Mouse (Mus musculus) bone marrow macrophage, adult 2 months (primary cell): ENCODE measurements at regions not wholly inside any gene's neighbourhood (a gene's known extent, or its start where the extent isn't known, plus 50 kb on each side); places are given as distances from the start of the nearest gene placed in this dataset.

Experiments
- H3K27ac ChIP-seq: 2 replicates; pipeline ENCODE4 v1.5.1; 2012; ENCODE audit warnings: low read depth, low read length; ENCODE audit not compliant: insufficient read depth
- H3K4me1 ChIP-seq: 2 replicates; pipeline ENCODE4 v1.6.1; 2012; ENCODE audit warnings: low read length; ENCODE audit not compliant: control insufficient read depth, insufficient read depth
- H3K4me3 ChIP-seq: 2 replicates; pipeline ENCODE4 v1.5.1; 2012; ENCODE audit warnings: mild to moderate bottlenecking, low read length, moderate library complexity; ENCODE audit not compliant: insufficient read depth
- CTCF ChIP-seq: IDR thresholded peaks from 2 replicates; pipeline ENCODE4 v1.5.1; 2012; ENCODE audit warnings: low read depth, mild to moderate bottlenecking, low read length, moderate library complexity
- POLR2A ChIP-seq: IDR thresholded peaks from 2 replicates; pipeline ENCODE4 v1.6.1; 2012; ENCODE audit warnings: mild to moderate bottlenecking, low read depth, low read length, borderline replicate concordance

DNA sequence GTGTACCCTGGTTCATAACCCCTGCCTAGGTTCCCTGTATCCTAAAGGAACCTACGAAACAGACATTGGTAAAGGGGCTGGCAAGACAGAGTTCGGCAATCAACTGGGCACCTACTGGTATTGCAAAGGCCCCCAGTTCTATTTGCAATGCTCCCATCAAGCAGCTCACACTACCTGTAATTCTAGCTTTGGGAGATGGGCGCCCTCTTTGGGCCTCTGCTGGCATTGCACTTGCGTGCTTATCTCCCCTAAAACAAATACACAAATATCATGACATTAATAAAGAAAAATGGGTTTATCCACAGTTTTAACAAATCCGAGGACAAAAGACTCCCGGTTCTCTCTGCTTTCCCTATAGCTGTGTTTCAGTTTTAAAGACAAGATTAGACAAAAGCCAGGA is 61.5 kb upstream of the Gm11733 start:
- peak; percentile 58; the same call in 1 of the 2 replicates for TF ChIP-seq CTCF
- TF ChIP-seq POLR2A: no peak
- Histone ChIP-seq H3K4me1 (no peaks in the 10 kb centered on the region), H3K27ac (no peak overlapping the region), H3K4me3 (no peak overlapping the region)

DNA sequence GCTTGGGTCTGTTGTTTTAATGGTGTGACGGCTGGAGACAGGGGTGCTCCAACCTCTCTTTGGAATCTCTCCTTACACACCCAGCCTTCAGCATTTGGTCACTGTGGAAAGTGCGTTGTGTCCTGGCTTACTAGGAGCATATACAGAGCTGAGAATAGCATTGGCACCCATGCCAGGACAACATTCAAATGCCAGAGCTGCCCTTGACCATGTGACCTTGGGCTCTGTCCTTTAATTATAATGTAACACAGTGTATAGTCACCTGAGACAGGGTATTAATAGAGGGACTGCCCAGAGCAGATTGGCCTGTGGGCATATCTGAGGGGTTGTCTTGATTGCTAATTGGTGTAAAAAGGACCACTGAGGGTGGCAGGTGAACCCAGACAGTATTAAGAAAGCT is 60.7 kb upstream of the Gm11733 start:
- Histone ChIP-seq H3K4me1 (no peaks in the 10 kb centered on the region), H3K27ac (no peak overlapping the region), H3K4me3 (no peak overlapping the region)
- TF ChIP-seq POLR2A: no peak
- no peak for TF ChIP-seq CTCF

DNA sequence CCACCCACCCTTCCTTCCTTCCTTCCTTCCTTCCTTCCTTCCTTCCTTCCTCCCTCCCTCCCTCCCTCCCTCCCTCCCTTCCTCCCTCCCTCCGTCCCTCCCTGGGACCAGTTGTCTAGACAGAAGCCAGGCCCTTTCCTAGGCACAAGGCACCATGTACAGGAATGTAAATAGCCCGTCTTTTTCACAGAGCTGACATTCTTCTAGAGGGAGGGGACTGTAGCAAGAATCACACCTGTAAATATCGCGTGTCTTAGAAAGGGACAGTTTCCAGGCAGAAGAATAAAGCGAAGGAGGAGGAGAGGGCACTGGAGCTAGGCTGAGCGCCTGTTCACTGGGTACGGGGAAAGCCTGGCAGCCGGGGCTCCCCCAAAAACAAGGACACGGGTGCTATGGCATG is 58.7 kb upstream of the Gm11733 start:
- H3K4me1 ChIP-seq: no peaks in the 10 kb centered on the region
- TF ChIP-seq POLR2A (no peak), CTCF (no peak)
- H3K4me3 ChIP-seq: no peak overlapping the region
- no peak overlapping the region for H3K27ac ChIP-seq

DNA sequence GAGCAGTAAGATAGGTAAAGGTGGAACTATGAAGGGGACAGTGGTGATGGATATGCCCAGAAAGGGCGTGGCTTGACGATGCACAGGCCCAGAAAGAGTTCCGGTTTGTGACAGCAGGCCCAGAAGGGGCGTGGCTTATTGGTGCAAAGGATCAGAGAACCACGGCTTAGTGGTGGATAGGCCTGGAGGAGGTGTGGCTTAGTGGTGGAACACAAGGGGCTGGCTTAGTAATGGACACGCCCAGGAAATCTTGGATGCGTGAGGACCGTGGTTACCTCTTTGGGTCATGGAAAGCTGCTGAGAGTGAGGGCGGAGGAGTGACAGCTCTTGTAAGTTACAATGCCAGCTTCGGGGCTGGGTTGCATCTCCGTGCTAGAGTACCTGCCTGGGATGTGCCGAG is 58.2 kb upstream of the Gm11733 start:
- no peaks in the 10 kb centered on the region for H3K4me1 ChIP-seq

DNA sequence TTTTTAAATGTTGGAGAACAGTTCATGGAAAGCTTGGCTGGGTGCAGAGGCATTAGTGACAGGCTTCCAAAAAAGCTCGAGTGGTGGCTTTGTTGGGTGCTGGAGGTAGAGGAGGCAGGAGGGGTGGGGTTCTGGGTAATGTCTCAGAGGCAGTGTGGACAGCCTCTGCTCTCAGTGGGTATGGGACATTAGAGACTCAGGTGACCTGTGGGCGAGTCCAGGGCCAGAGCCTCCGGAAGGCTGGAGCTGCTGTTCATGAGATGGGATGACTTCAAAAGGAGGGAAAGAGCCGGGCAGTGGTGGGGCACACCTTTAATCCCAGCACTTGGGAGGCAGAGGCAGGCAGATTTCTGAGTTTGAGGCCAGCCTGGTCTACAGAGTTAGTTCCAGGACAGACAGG is 57.5 kb upstream of the Gm11733 start:
- Histone ChIP-seq H3K4me1 (no peaks in the 10 kb centered on the region), H3K4me3 (no peak overlapping the region), H3K27ac (no peak overlapping the region)
- TF ChIP-seq CTCF (no peak), POLR2A (no peak)

More for the DNA sequence above, 58.2 kb upstream of the Gm11733 start:
- Histone ChIP-seq H3K27ac (no peak overlapping the region), H3K4me3 (no peak overlapping the region)
- TF ChIP-seq CTCF: no peak
- no peak for TF ChIP-seq POLR2A

DNA sequence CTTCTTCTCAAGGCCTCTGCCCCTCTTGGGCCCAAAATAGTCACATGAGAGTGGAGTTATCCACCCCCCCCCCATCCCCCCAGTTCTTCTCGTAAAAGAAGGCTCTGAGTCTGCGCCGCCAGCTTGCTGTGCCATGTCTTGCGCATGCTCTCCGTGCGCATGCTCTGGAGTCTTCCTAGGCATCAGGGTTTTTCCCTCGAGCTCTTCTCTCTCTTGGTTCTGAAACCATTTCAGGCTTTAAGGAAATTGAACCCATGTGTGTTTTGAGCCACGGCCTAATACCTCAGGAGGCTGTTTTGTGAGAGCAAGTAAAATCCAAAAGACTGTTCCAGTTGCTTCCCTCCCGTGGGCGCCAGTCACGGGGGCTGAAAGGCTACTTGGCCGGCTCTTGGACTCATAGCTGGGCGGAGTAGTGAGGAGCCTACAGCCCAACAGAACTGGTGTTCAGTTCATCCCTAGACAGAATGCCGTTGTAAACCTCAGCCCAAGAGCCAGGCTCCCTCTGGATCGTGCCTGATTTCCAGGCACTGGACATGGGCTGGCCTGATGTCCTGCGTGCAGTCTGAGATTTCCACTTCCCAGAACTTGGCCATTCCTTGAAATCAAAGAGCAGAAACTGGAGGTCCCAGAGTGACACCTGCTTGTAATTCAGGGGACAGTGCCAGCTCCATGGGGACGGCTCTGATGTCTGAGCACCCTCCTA is 56.2 kb upstream of the Gm11733 start:
- TF ChIP-seq CTCF: no peak
- TF ChIP-seq POLR2A: no peak
- no peaks in the 10 kb centered on the region for H3K4me1 ChIP-seq
- H3K27ac ChIP-seq: no peak overlapping the region
- no peak overlapping the region for H3K4me3 ChIP-seq

DNA sequence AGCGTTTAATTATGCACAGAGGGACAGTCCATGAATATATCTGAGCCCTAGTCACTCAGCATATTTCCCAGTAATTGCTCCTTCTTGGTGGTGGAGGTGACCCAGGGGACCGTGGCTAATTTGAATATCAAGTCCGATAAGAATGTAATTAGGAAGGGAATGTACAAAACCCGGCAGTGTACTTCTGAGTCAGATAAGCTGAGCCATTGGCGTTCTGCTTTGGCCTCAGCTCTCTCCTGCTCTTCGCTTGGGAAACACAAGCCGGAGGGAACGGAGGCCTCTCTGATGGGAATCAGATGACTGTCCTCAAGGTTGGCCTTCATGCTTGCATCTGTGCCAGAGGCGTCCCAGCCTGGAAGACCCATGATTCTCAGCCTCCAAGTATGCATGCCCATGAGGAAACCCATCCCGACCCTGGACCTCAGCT is 54.8 kb upstream of the Gm11733 start:
- TF ChIP-seq CTCF (no peak), POLR2A (no peak)
- Histone ChIP-seq H3K27ac (no peak overlapping the region), H3K4me1 (no peaks in the 10 kb centered on the region), H3K4me3 (no peak overlapping the region)

DNA sequence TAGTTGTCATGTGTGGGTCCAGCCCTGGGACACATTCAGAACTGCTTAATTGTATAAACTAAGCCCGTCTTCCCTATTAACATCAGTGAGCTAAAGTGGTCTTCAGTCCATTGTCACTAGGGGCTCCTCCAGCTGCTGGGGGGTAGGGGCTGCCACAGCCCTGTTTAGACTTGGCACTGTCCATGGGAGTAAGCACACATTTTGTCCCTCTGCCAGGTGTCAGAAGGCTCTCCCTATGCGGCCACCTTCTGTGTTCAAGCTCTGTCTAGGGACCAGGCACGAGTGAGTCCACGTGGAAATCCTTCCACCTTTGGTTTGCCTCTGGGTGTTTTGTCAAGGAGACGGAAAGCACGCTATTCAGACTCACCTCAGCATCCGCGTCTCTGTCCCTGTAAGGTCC is 54.3 kb upstream of the Gm11733 start:
- no peak for TF ChIP-seq CTCF
- no peak for TF ChIP-seq POLR2A
- Histone ChIP-seq H3K4me1 (no peaks in the 10 kb centered on the region), H3K4me3 (no peak overlapping the region), H3K27ac (no peak overlapping the region)

DNA sequence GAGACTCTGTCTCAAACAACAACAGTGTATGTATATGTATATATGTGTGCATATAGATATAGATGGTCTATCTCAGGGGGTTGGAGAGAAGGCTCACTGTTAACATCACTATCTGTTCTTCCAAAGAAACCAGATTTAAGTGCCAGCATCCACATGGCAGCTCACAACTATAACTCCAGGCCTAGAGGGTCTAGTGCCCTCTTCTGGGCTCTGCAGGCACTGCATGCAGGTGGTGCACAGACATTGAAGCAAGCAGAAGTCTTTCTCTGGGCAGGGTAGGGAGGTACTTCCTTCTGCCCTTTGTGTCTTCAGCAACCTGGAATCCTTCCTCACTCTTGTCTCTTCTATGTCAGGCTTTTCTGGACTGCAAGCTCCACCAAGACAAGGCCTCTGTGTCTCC is 50.1 kb upstream of the Gm11733 start:
- no peaks in the 10 kb centered on the region for H3K4me1 ChIP-seq
- H3K4me3 ChIP-seq: no peak overlapping the region
- no peak overlapping the region for H3K27ac ChIP-seq
- TF ChIP-seq CTCF (no peak), POLR2A (no peak)
